Mouse (Mus musculus): ENCODE results near the gene Arid3c.
"Not testable (repeated sequence)": the region's sequence is repeated elsewhere in the genome, so short reads cannot be mapped to it uniquely, and the experiment has no call there.

Gene Arid3c

DNA sequence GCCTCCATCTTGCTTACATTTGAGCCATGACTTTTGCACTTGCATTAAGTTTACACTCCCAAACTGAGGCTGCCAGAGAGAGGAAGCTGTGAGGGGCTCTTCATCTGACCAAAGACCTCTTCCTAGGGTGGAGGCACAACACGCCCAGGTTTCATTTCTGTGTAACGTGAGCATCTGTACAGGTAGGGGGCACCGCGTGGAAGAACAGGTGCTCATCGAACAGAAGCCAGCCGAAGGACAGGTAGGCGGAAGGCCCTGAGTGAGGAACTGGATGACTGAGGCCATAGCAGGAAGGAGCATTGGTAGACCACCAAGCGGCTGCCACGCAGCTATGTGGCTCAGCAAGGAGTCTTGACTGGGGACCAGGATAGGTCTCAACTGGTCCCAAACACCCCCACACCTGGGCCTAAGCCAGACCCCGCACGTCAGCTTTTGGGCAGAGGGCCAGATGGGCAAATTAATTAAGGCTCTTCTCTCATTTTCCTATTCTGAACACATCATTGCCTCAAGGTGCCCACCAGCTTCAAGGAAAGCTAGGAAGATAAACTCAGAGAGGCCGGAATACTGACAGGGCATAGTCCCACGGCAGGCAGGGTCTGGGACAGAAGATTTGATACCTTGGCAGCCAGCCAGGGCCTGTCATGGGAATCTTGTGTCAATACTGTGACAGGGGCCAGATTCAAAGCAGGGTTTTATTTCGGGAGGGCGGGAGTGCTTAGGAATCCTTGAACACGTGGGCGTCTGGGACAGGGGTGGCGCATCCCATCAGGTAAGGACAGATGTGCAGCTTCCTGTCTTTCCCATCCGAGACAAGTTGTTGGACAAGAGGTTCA lies 24.8 kb downstream of the Arid3c start:
- no peak for DNase-seq (ENCODE audit: low read depth, low spot score)

DNA sequence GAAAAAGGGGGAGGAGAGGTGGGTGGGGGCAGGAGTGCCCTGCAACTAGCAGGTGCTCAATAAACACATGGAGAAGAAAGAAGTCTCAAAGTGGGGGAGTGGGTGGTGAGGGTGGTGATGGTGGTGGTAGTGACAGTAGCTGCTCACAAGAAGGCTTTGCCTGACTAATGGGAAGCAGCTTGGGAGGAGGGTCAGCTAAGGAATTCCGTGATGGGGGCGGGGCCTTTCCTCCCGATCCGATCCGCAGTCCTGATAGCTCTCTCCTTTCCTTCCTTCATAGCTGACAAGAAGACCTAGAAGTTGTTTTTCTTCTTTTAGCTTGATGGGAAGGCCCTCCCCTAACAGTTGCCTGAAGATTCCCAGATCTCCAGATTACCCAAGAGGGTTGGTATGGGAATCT lies 26.3 kb downstream of the Arid3c start:
- DNase-seq (ENCODE audit: low read depth, low spot score), result no peak

DNA sequence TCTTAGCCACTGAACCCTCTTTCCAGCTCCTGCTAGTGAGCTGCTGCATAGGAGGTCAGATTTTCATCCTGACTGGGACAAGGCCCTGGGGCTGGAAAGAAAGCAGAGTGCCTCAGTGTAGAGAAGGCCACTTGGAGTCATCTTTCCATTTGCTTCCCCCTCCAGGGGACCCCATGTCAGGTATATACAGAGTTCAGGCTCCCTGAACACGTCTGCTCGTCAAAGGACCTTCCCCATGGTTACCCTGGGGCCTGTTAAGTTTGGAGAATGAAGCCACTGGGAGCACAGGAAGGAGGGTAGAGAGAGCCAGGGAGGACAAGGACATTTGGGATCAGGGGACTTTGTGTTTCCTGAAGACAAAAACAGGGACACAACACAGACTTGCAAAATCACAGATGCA lies 28.7 kb downstream of the Arid3c start:
- not testable (repeated sequence) for DNase-seq (ENCODE audit: low read depth, low spot score)

- DNase-seq (ENCODE audit: low read depth, low spot score), result not testable (repeated sequence)
Observed at GRCm38 (mm10) chr4:41700224-41700623, 30.7 kb downstream of the Arid3c start.

GRCm38 (mm10) chr4:41699783-41700182 lies 31.2 kb downstream of the Arid3c start, which contains the start of gene Il11ra1:
Gene Il11ra1, plus strand, starts transcription at chr4:41699989.
- not testable (repeated sequence) for DNase-seq (ENCODE audit: low read depth, low spot score)

- DNase-seq (ENCODE audit: low read depth, low spot score), result peak; percentile 71
Observed at GRCm38 (mm10) chr4:41698421-41699016, 32.4 kb downstream of the Arid3c start.

- DNase-seq (ENCODE audit: low read depth, low spot score), result peak; percentile 72
Observed at GRCm38 (mm10) chr4:41696930-41697841, 33.8 kb downstream of the Arid3c start, which contains the start of gene Cntfr. Gene Cntfr, minus strand, starts transcription at chr4:41697089.

GRCm38 (mm10) chr4:41696452-41696851 lies 34.5 kb downstream of the Arid3c start:
- not testable (repeated sequence) for DNase-seq (ENCODE audit: low read depth, low spot score)

GRCm38 (mm10) chr4:41695800-41696199 lies 35.1 kb downstream of the Arid3c start:
- DNase-seq (ENCODE audit: low read depth, low spot score), result not testable (repeated sequence)

GRCm38 (mm10) chr4:41693511-41693910 lies 37.4 kb downstream of the Arid3c start:
- DNase-seq (ENCODE audit: low read depth, low spot score), result not testable (repeated sequence)

DNA sequence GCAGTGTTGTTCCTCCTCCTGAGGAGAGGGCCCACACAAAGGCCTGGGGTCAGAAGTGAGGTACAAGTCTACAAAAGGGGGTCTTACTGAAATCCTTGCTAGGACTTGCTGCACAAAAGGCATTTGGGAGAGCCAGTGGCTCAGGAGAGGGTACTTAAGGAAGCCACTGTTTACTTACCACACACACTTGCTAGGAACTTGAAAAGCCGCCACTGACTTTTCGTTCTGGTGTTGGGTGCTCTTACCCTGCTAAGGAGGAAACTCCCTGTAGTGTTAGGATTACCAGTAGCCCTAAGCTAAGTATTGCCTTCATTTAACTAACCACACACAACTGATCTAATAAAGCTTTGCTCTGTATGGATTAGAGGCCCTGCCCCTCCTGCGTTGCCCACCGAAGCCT lies 40.9 kb downstream of the Arid3c start:
- not testable (repeated sequence) for DNase-seq (ENCODE audit: low read depth, low spot score)

DNA sequence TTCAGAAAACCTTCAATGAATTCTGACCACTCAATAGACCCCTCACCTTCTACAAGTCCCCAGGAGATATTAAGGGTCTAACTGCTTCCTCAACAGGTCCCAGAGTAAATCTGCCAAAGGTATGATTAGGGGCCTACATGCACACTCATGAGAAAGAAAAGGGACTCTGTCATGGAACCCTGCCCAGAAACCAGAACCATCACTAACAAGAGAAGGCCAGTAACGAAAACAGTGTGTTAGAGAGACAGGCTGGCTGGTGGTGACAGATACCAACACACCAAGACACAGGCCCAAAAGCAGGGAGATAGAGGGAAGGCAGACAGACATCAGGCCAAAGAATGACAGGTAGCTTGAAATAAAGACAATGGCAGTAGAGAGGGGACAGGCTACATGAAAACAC lies 42.4 kb downstream of the Arid3c start:
- not testable (repeated sequence) for DNase-seq (ENCODE audit: low read depth, low spot score)

GRCm38 (mm10) chr4:41685882-41686492 lies 45.0 kb downstream of the Arid3c start:
- DNase-seq (ENCODE audit: low read depth, low spot score), result not testable (repeated sequence)

- not testable (repeated sequence) for DNase-seq (ENCODE audit: low read depth, low spot score)
Observed at GRCm38 (mm10) chr4:41684931-41685453, 46.0 kb downstream of the Arid3c start.

GRCm38 (mm10) chr4:41684131-41684930 lies 46.6 kb downstream of the Arid3c start:
- not testable (repeated sequence) for DNase-seq (ENCODE audit: low read depth, low spot score)

GRCm38 (mm10) chr4:41683303-41683702 lies 47.6 kb downstream of the Arid3c start:
- not testable (repeated sequence) for DNase-seq (ENCODE audit: low read depth, low spot score)

- no peak for DNase-seq (ENCODE audit: low read depth, low spot score)
Observed at GRCm38 (mm10) chr4:41682789-41683188, 48.2 kb downstream of the Arid3c start.

DNA sequence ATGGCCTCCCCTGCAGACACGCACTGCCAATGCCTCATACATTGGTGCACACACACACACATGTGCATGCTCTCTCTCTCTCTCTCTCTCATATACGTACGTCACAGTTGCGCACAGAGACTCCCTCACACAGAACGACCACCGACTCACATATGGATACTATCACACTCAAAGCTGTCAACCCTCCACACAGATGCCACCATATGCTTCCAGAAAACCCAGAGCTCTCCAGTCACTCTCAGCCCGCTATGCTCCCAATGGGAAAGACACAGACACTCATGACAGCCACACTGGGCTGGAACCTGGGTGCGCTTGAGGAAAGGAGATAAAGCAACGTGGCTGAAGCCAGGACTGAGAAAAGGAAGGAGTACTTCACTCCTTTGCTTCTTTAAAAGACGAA lies 49.0 kb downstream of the Arid3c start:
- DNase-seq (ENCODE audit: low read depth, low spot score), result no peak

- no peak for DNase-seq (ENCODE audit: low read depth, low spot score)
Observed at GRCm38 (mm10) chr4:41681176-41681575, 49.8 kb downstream of the Arid3c start.

DNA sequence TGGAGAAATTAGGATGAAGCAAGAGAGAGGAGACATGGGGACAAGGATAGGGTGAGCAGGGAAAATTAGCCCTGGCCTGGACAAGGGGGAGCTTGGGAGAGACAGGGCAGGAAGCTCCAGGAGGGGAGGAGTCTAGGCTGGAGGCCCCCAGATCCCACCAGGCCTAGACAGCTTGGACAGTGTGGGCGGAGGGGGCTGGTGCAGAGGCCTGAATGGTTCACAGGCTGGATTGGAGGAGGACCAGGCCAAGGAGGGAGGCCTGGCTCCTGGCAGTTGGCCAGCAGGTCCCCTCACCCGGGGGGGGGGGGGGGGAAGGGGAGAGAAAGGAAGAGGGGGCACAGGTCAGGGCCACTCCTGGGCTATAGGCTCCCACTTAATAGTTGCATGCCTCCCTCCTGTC lies 51.7 kb downstream of the Arid3c start:
- no peak for DNase-seq (ENCODE audit: low read depth, low spot score)

Data from skeletal muscle tissue, adult 2 months (tissue).